Mouse (Mus musculus) urinary bladder, postnatal 10 days (tissue): ENCODE measurements around the gene Psma6.

ENCODE experiments used
- DNase-seq: peaks from one replicate; pipeline ENCODE4 v3.0.0; 2022; ENCODE audit warnings: low spot score

The Psma6 gene

DNA sequence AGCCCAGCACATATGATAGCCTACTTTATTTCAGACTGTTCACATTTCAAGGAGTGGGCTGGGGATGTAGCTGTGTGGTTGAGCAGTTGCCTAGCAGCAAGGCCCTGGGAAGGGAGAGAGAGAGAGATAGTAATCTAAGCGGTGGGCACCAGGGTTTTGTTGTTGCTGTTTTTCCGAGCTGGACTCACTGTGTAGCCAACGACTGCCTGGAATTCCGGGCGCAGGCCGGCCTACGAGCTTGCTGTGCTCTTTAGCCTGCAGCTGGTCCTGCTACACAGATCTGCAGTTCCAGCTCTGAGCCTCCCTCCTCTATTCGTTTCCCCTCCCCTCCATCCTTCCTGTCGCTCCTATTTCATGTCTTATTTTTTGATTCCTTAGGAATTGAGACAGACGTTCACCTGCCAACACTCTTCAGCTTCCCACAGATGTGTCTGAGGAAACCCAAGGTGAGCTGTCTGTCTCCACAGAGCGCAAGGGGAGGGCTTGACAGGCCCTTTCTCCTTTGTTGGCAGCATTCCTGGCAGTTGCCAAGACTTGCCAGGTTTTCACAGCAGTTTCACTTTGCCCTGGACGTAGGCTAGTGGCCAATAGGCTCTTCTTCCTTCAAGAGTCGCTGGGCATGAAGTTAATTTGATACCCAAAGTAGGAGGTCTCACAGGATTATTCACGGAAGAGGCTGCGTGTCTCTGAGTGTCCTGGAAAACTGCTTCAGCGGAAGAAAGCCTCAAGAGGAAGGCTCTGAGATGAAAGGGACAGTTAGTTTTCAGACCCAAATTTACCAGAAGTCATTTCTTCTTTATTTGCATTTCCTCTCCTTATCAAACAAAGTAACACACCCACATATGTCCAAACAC lies 80.2 kb downstream of the Psma6 start:
- DNase-seq = no peak

- DNase-seq = no peak
Observed at GRCm38 (mm10) chr12:55464846-55465361, 80.9 kb downstream of the Psma6 start.

DNA sequence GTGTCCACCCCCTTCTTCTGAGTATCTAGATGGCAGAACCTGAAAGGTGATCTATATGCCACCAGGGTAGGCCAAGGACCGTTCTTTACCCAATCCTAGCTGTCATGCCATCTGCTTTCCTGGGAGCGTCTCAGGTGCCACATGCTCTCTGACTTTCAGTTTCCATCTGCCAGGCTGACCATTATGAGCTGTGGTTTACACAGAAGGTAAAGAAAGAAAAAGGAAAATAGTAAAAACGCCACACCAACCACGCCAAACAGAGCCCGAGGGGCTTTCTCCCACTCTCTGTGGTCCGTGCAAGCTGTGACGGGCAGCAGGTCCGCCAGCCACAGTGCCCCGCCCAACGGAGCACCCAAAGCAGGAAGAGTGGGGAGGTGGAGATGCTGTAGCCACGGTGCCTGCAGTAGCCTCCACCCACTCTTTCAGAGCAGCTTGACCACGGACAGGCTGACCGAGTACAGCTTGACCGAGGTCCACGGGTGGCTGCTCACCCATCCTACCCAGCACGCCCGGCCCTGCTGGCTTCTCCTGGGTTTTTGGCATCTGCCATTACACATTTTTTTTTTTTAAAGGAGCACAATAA lies 81.5 kb downstream of the Psma6 start:
- no peak for DNase-seq

- no peak for DNase-seq
Observed at GRCm38 (mm10) chr12:55466088-55466701, 82.2 kb downstream of the Psma6 start.

DNA sequence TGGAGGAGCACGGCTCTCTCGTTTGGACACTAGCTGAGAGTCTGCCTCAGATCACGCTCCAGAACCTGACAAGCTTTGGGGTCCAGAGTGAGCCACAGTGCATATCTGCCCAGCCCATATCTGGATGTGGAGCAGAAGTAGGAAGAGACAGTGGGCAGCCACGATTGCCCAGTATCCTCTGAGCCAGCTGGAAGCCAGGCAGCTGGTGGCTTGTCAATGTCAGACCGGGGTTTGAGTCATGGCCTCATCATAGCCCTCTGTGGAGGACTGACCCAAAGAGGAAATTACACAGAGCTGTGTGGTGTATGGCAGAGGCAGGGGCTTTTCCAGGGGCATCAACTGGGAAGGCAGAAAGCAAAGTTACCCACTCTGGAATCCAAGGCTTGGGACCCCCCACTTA lies 82.8 kb downstream of the Psma6 start:
- no peak for DNase-seq

- no peak for DNase-seq
Observed at GRCm38 (mm10) chr12:55467331-55468180, 83.5 kb downstream of the Psma6 start.
